Mouse (Mus musculus) myocyte (in vitro differentiated cells): ENCODE measurements around the gene Dlg1. TPM values are rescaled to one million over a fixed set of nuclear protein-coding genes. Genes with fewer than 3 reads are reported as not detected.

ENCODE experiments used
- H3K27me3 ChIP-seq: one replicate; pipeline ENCODE4 v1.6.1; 2011; ENCODE audit not compliant: control insufficient read depth, insufficient read depth, insufficient read length
- H3K36me3 ChIP-seq: one replicate; pipeline ENCODE4 v1.6.1; 2011; ENCODE audit not compliant: control insufficient read depth, insufficient read depth
- H3K4me2 ChIP-seq: one replicate; pipeline ENCODE4 v1.6.1; 2011; ENCODE audit warnings: low read depth, control low read depth
- H3K4me3 ChIP-seq: one replicate; pipeline ENCODE4 v1.5.1; 2011; ENCODE audit warnings: mild to moderate bottlenecking, control low read depth, moderate library complexity
- H3K79me2 ChIP-seq: one replicate; pipeline ENCODE4 v1.6.1; 2011; ENCODE audit not compliant: control insufficient read depth, insufficient read depth
- H3ac ChIP-seq: one replicate; pipeline ENCODE4 v1.6.1; 2011; ENCODE audit not compliant: control insufficient read depth, insufficient read length
- CEBPB ChIP-seq: IDR thresholded peaks from 2 replicates; pipeline ENCODE4 v1.6.1; 2011; ENCODE audit warnings: mild to moderate bottlenecking, moderate library complexity; ENCODE audit not compliant: poor library complexity, insufficient read depth, severe bottlenecking
- E2F4 ChIP-seq: IDR thresholded peaks from one replicate; pipeline ENCODE4 v1.6.1; 2011; ENCODE audit warnings: mild to moderate bottlenecking, control low read depth, moderate library complexity; ENCODE audit not compliant: insufficient read depth
- MAX ChIP-seq: IDR thresholded peaks from one replicate; pipeline ENCODE4 v1.6.1; 2011; ENCODE audit warnings: low read depth, mild to moderate bottlenecking, control low read depth
- MYOD1 ChIP-seq, 3 experiments: IDR thresholded peaks; one replicate each; pipeline ENCODE4 v1.6.1; 2011; ENCODE audit warnings: control low read depth in 2 of 3, low read depth in 2 of 3, mild to moderate bottlenecking in 2 of 3, moderate library complexity in 1 of 3; ENCODE audit not compliant: insufficient read length in 2 of 3, control insufficient read depth in 1 of 3
- MYOG ChIP-seq, 3 experiments: IDR thresholded peaks; one replicate each; pipeline ENCODE4 v1.6.1; 2011; ENCODE audit warnings: control low read depth in 2 of 3, low read depth in 2 of 3, mild to moderate bottlenecking in 2 of 3; ENCODE audit not compliant: insufficient read length in 2 of 3, control insufficient read depth in 1 of 3, insufficient read depth in 1 of 3
- POLR2A ChIP-seq: IDR thresholded peaks from one replicate; pipeline ENCODE4 v1.6.1; 2011; ENCODE audit warnings: low read depth, mild to moderate bottlenecking, control low read depth, moderate library complexity; ENCODE audit not compliant: insufficient read length
- POLR2AphosphoS2 ChIP-seq: IDR thresholded peaks from one replicate; pipeline ENCODE4 v1.6.1; 2011; ENCODE audit warnings: low read depth, control low read depth; ENCODE audit not compliant: insufficient read length
- REST ChIP-seq: IDR thresholded peaks from one replicate; pipeline ENCODE4 v1.6.1; 2011; ENCODE audit warnings: mild to moderate bottlenecking, control low read depth, moderate library complexity; ENCODE audit not compliant: insufficient read depth, insufficient read length
- SRF ChIP-seq: IDR thresholded peaks from one replicate; pipeline ENCODE4 v1.6.1; 2011; ENCODE audit warnings: low read depth; ENCODE audit not compliant: control insufficient read depth, insufficient read length
- TCF12 ChIP-seq: IDR thresholded peaks from one replicate; pipeline ENCODE4 v1.6.1; 2011; ENCODE audit warnings: mild to moderate bottlenecking, control low read depth; ENCODE audit not compliant: poor library complexity, insufficient read depth, severe bottlenecking
- TCF3 ChIP-seq: IDR thresholded peaks from one replicate; pipeline ENCODE4 v1.6.1; 2011; ENCODE audit warnings: low read depth, control low read depth; ENCODE audit not compliant: insufficient read length
- USF1 ChIP-seq: IDR thresholded peaks from one replicate; pipeline ENCODE4 v1.6.1; 2011; ENCODE audit warnings: low read depth, mild to moderate bottlenecking, control low read depth, moderate library complexity
- polyA plus RNA-seq: library from polyadenylated mRNA; unstranded; fragments of >200 nt; fragmentation: generic; extraction: Trizol; gene quantifications from one replicate; pipeline ENCODE4 v1.2.1, GENCODE M21; 2012; ENCODE audit warnings: missing spikeins

Dlg1 gene
- polyA plus RNA-seq, 1 experiment = 23.2 TPM

- no peaks in the 10 kb centered on the region for H3K36me3 ChIP-seq
- no peaks in the 10 kb centered on the region for H3K27me3 ChIP-seq
- no peaks in the 10 kb centered on the region for H3K79me2 ChIP-seq
- H3ac ChIP-seq = no peak overlapping the region
- no peak overlapping the region for H3K4me3 ChIP-seq
- TF ChIP-seq POLR2A = no peak
- TF ChIP-seq SRF = no peak
- TF ChIP-seq TCF12 = no peak
- TF ChIP-seq MAX = no peak
- no peak for TF ChIP-seq MYOD1 (IDR thresholded peaks at IDR 0.05; ENCODE audit: control insufficient read depth in 1 of 3, insufficient read length in 2 of 3, low read depth in 2 of 3)
- no peak for TF ChIP-seq MYOG (IDR thresholded peaks at IDR 0.05; ENCODE audit: control insufficient read depth in 1 of 3, insufficient read depth in 1 of 3, insufficient read length in 2 of 3, low read depth in 2 of 3)
- no peak for TF ChIP-seq E2F4
- no peak for TF ChIP-seq REST
- no peak for TF ChIP-seq CEBPB
- no peak for TF ChIP-seq POLR2AphosphoS2
- H3K4me2 ChIP-seq = no peak overlapping the region
These were observed 32.9 kb upstream of the Dlg1 start for GRCm38 (mm10) chr16:31630381-31630780.

- TF ChIP-seq USF1 (no peak), POLR2A (no peak), TCF3 (no peak), MAX (no peak)
These were observed 32.2 kb upstream of the Dlg1 start for GRCm38 (mm10) chr16:31631046-31631445.

GRCm38 (mm10) chr16:31634371-31634770 is 28.9 kb upstream of the Dlg1 start:
- no peak overlapping the region for H3ac ChIP-seq
- no peaks in the 10 kb centered on the region for H3K79me2 ChIP-seq
- no peak overlapping the region for H3K4me2 ChIP-seq

More at GRCm38 (mm10) chr16:31631046-31631445, 32.2 kb upstream of the Dlg1 start:
- Histone ChIP-seq H3K36me3 (no peaks in the 10 kb centered on the region), H3K79me2 (no peaks in the 10 kb centered on the region), H3ac (no peak overlapping the region), H3K4me3 (no peak overlapping the region), H3K27me3 (no peaks in the 10 kb centered on the region), H3K4me2 (no peak overlapping the region)

GRCm38 (mm10) chr16:31638393-31638792 is 24.9 kb upstream of the Dlg1 start:
- no peak for TF ChIP-seq REST
- no peak for TF ChIP-seq POLR2AphosphoS2
- TF ChIP-seq E2F4 = no peak
- TF ChIP-seq MYOD1 (IDR thresholded peaks at IDR 0.05; ENCODE audit: control insufficient read depth in 1 of 3, insufficient read length in 2 of 3, low read depth in 2 of 3) = peak in 2 of 3 experiments; percentile 67 to 76
- TF ChIP-seq MYOG (IDR thresholded peaks at IDR 0.05; ENCODE audit: control insufficient read depth in 1 of 3, insufficient read depth in 1 of 3, insufficient read length in 2 of 3, low read depth in 2 of 3) = peak; percentile 23 to 87 (median 41)
- peak; percentile 33 for TF ChIP-seq TCF12
- TF ChIP-seq MAX = no peak
- TF ChIP-seq TCF3 = peak; percentile 23
- no peak for TF ChIP-seq POLR2A
- no peak for TF ChIP-seq USF1
- H3K4me3 ChIP-seq = no peak overlapping the region
- H3K79me2 ChIP-seq = no peaks in the 10 kb centered on the region
- peak overlapping the region; percentile 79 for H3K4me2 ChIP-seq
- H3K27me3 ChIP-seq = no peaks in the 10 kb centered on the region
- no peaks in the 10 kb centered on the region for H3K36me3 ChIP-seq
- H3ac ChIP-seq = no peak overlapping the region

More at GRCm38 (mm10) chr16:31634371-31634770, 28.9 kb upstream of the Dlg1 start:
- Histone ChIP-seq H3K4me3 (no peak overlapping the region), H3K36me3 (no peaks in the 10 kb centered on the region), H3K27me3 (no peaks in the 10 kb centered on the region)
- TF ChIP-seq CEBPB (no peak), MYOG (IDR thresholded peaks at IDR 0.05; ENCODE audit: control insufficient read depth in 1 of 3, insufficient read depth in 1 of 3, insufficient read length in 2 of 3, low read depth in 2 of 3) (no peak), TCF12 (no peak), POLR2AphosphoS2 (no peak), POLR2A (no peak), MYOD1 (IDR thresholded peaks at IDR 0.05; ENCODE audit: control insufficient read depth in 1 of 3, insufficient read length in 2 of 3, low read depth in 2 of 3) (no peak), USF1 (no peak)

GRCm38 (mm10) chr16:31639946-31640345 is 23.3 kb upstream of the Dlg1 start:
- H3K4me2 ChIP-seq = no peak overlapping the region
- no peaks in the 10 kb centered on the region for H3K36me3 ChIP-seq
- H3ac ChIP-seq = no peak overlapping the region
- no peak for TF ChIP-seq MYOG (IDR thresholded peaks at IDR 0.05; ENCODE audit: control insufficient read depth in 1 of 3, insufficient read depth in 1 of 3, insufficient read length in 2 of 3, low read depth in 2 of 3)
- no peak for TF ChIP-seq POLR2A
- TF ChIP-seq USF1 = no peak
- no peak for TF ChIP-seq TCF12
- no peak for TF ChIP-seq MYOD1 (IDR thresholded peaks at IDR 0.05; ENCODE audit: control insufficient read depth in 1 of 3, insufficient read length in 2 of 3, low read depth in 2 of 3)
- TF ChIP-seq E2F4 = no peak
- no peak for TF ChIP-seq REST
- TF ChIP-seq MAX = no peak
- TF ChIP-seq POLR2AphosphoS2 = no peak
- no peak for TF ChIP-seq CEBPB
- no peak for TF ChIP-seq SRF
- TF ChIP-seq TCF3 = no peak
- H3K79me2 ChIP-seq = no peaks in the 10 kb centered on the region
- no peaks in the 10 kb centered on the region for H3K27me3 ChIP-seq
- no peak overlapping the region for H3K4me3 ChIP-seq
